Mouse (Mus musculus) stomach, postnatal 0 days (tissue): Measurements from ENCODE around the gene Cenpp. TPM values are rescaled to one million over a fixed set of nuclear protein-coding genes. Genes with fewer than 3 reads are reported as not detected.
A peak's percentile ranks its signal among the peaks of the same experiment; 100 is the strongest.

Experiments
- ATAC-seq: fragments of 200-750 bp; cut with Nextera tagmentation; 2 replicates; pipeline ENCODE4 v1.8.0; 2017; ENCODE audit not compliant: low FRiP score, low TSS enrichment
- DNase-seq: peaks from one replicate; pipeline ENCODE4 v3.0.0-alpha.2; 2016; ENCODE audit warnings: low spot score
- H3K27ac ChIP-seq: fragments of 300-500 bp; sonication (generic); replicated peaks from 2 replicates; pipeline ENCODE4 v1.5.1; 2014; ENCODE audit warnings: mild to moderate bottlenecking, control low read depth
- H3K27me3 ChIP-seq: fragments of 300-500 bp; sonication (generic); 2 replicates; pipeline ENCODE4 v1.6.1; 2014; ENCODE audit warnings: low read length; ENCODE audit not compliant: control insufficient read depth, insufficient read depth
- H3K36me3 ChIP-seq: fragments of 300-500 bp; sonication (generic); 2 replicates; pipeline ENCODE4 v1.6.1; 2014; ENCODE audit warnings: low read length, mixed read lengths; ENCODE audit not compliant: control insufficient read depth, insufficient read depth
- H3K4me1 ChIP-seq: fragments of 300-500 bp; sonication (generic); replicated peaks from 2 replicates; pipeline ENCODE4 v1.6.1; 2014; ENCODE audit warnings: antibody characterized with exemption; ENCODE audit not compliant: control insufficient read depth, insufficient read depth
- H3K4me2 ChIP-seq: fragments of 300-500 bp; sonication (generic); replicated peaks from 2 replicates; pipeline ENCODE4 v1.6.1; 2014; ENCODE audit warnings: low read depth, mild to moderate bottlenecking, control low read depth, moderate library complexity
- H3K4me3 ChIP-seq: fragments of 300-500 bp; sonication (generic); 2 replicates; pipeline ENCODE4 v1.5.1; 2014; ENCODE audit warnings: low read depth, low read length, control low read depth
- H3K9ac ChIP-seq: fragments of 300-500 bp; sonication (generic); 2 replicates; pipeline ENCODE4 v1.6.1; 2014; ENCODE audit warnings: mild to moderate bottlenecking, low read length, control low read depth, mixed read lengths
- H3K9me3 ChIP-seq: fragments of 300-500 bp; sonication (generic); 2 replicates; pipeline ENCODE4 v1.6.1; 2016; ENCODE audit warnings: low read length; ENCODE audit not compliant: control insufficient read depth
- CTCF ChIP-seq: IDR thresholded peaks from 2 replicates; pipeline ENCODE4 v1.5.1; 2016; ENCODE audit warnings: antibody characterized with exemption, low read depth, mild to moderate bottlenecking, moderate library complexity
- EP300 ChIP-seq: optimal IDR thresholded peaks from 2 replicates; pipeline ENCODE3; 2016; ENCODE audit warnings: antibody characterized with exemption
- WGBS: fragments of 180-500 bp; shearing (Covaris S2); extraction: QIAGEN DNeasy Blood & Tissue Kit; methylation state at CpG from one replicate; pipeline ENCODE4 v1.1.7; 2014; 5-methylcytosine and 5-hydroxymethylcytosine counted together
- polyA plus RNA-seq: library from polyadenylated mRNA; unstranded; fragments of >200 nt; fragmentation: Nextera tagmentation; extraction: Ambion mirVana; gene quantifications from 2 replicates; pipeline ENCODE4 v1.2.1, GENCODE M21; 2015

Gene Cenpp
- polyA plus RNA-seq, 1 experiment from 2014 or later: 12.6 TPM

- Histone ChIP-seq H3K4me2 (0 out of 2 replicates have a peak within 1 kb of the TSS, but pooled peaks have one; percentile 6), H3K27ac (no peak within 1 kb of the TSS), H3K4me1 (no peaks in the 10 kb centered on the region), H3K4me3 (0 out of 2 replicates have a peak within 1 kb of the TSS, but pooled peaks have one; percentile 4), H3K27me3 (no peaks in the 10 kb centered on the region), H3K9me3 (no peaks in the 10 kb centered on the region), H3K36me3 (no peaks in the 10 kb centered on the region), H3K9ac (no peak within 1 kb of the TSS)
- TF ChIP-seq CTCF (no peak), EP300 (no peak)
- 57% methylated on average over 4 of the region's 4 CpGs for WGBS
- ATAC-seq (no peak), DNase-seq (no peak)
Observed at GRCm38 (mm10) chr13:49504510-49504909, 148.1 kb downstream of the Cenpp start, which contains the start of gene Ecm2. Ecm2 (plus strand) TSS chr13:49504810.

GRCm38 (mm10) chr13:49492376-49493368 lies 159.9 kb downstream of the Cenpp start, which contains the start of gene Tes3-ps:
Tes3-ps (plus strand) TSS chr13:49493318.
- no peak within 1 kb of the TSS for H3K4me3 ChIP-seq
- ATAC-seq: no peak
- peak within 1 kb of the TSS; percentile 24; the same call in 1 of the 2 replicates for H3K27ac ChIP-seq
- no peak within 1 kb of the TSS for H3K9ac ChIP-seq
- no peak for DNase-seq
- no peak within 1 kb of the TSS for H3K4me2 ChIP-seq
- 48% methylated on average over 6 of the region's 6 CpGs for WGBS
- H3K9me3 ChIP-seq: no peaks in the 10 kb centered on the region
- TF ChIP-seq EP300 (no peak), CTCF (no peak)
- no peaks in the 10 kb centered on the region for H3K27me3 ChIP-seq
- H3K4me1 ChIP-seq: no peaks in the 10 kb centered on the region
- H3K36me3 ChIP-seq: no peaks in the 10 kb centered on the region

GRCm38 (mm10) chr13:49485388-49485787 lies 167.2 kb downstream of the Cenpp start:
- Histone ChIP-seq H3K27ac (no peak overlapping the region), H3K4me1 (no peaks in the 10 kb centered on the region), H3K4me3 (no peak overlapping the region), H3K9ac (no peak overlapping the region), H3K27me3 (no peaks in the 10 kb centered on the region), H3K4me2 (no peak overlapping the region), H3K9me3 (no peaks in the 10 kb centered on the region), H3K36me3 (no peaks in the 10 kb centered on the region)
- DNase-seq (no peak), ATAC-seq (no peak)
- 73% methylated on average over 5 of the region's 5 CpGs for WGBS
- TF ChIP-seq EP300 (no peak), CTCF (no peak)

GRCm38 (mm10) chr13:49480551-49480950 lies 172.0 kb downstream of the Cenpp start:
- Histone ChIP-seq H3K4me1 (no peaks in the 10 kb centered on the region; the same call in 1 of the 2 replicates), H3K36me3 (no peaks in the 10 kb centered on the region), H3K27ac (peak overlapping the region; percentile 90), H3K4me3 (no peak overlapping the region), H3K9me3 (no peaks in the 10 kb centered on the region), H3K27me3 (no peaks in the 10 kb centered on the region), H3K9ac (no peak overlapping the region), H3K4me2 (no peak overlapping the region)
- WGBS: 40% methylated on average over 5 of the region's 5 CpGs
- no peak for DNase-seq
- ATAC-seq: peak; percentile 71; the same call in 1 of the 2 replicates
- TF ChIP-seq EP300: no peak

GRCm38 (mm10) chr13:49480057-49480456 lies 172.5 kb downstream of the Cenpp start:
- peak; percentile 42 for TF ChIP-seq EP300
- 0 out of 2 replicates have a peak, but pooled peaks have one; percentile 4 for TF ChIP-seq CTCF
- whole genome bisulfite sequencing: 36% methylated on average over 2 of the region's 2 CpGs
- Histone ChIP-seq H3K9me3 (no peaks in the 10 kb centered on the region), H3K27ac (peak overlapping the region; percentile 90; the same call in 1 of the 2 replicates), H3K9ac (no peak overlapping the region), H3K27me3 (no peaks in the 10 kb centered on the region), H3K4me3 (no peak overlapping the region), H3K4me2 (no peak overlapping the region), H3K4me1 (no peaks in the 10 kb centered on the region; the same call in 1 of the 2 replicates), H3K36me3 (no peaks in the 10 kb centered on the region)
- peak; percentile 59 for DNase-seq
- ATAC-seq: peak; percentile 85; the same call in 1 of the 2 replicates

GRCm38 (mm10) chr13:49479399-49479798 lies 173.2 kb downstream of the Cenpp start:
- H3K9me3 ChIP-seq: no peaks in the 10 kb centered on the region
- H3K4me2 ChIP-seq: no peak overlapping the region
- peak overlapping the region; percentile 81 for H3K27ac ChIP-seq
- ATAC-seq (peak; percentile 29; the same call in 1 of the 2 replicates), DNase-seq (no peak)
- H3K27me3 ChIP-seq: no peaks in the 10 kb centered on the region
- TF ChIP-seq CTCF: no peak
- no peak for TF ChIP-seq EP300
- no peak overlapping the region for H3K9ac ChIP-seq
- H3K4me1 ChIP-seq: no peaks in the 10 kb centered on the region; the same call in 1 of the 2 replicates
- H3K36me3 ChIP-seq: no peaks in the 10 kb centered on the region
- no peak overlapping the region for H3K4me3 ChIP-seq
- 53% methylated on average over 4 of the region's 4 CpGs for WGBS
